In the genomic region with DNA sequence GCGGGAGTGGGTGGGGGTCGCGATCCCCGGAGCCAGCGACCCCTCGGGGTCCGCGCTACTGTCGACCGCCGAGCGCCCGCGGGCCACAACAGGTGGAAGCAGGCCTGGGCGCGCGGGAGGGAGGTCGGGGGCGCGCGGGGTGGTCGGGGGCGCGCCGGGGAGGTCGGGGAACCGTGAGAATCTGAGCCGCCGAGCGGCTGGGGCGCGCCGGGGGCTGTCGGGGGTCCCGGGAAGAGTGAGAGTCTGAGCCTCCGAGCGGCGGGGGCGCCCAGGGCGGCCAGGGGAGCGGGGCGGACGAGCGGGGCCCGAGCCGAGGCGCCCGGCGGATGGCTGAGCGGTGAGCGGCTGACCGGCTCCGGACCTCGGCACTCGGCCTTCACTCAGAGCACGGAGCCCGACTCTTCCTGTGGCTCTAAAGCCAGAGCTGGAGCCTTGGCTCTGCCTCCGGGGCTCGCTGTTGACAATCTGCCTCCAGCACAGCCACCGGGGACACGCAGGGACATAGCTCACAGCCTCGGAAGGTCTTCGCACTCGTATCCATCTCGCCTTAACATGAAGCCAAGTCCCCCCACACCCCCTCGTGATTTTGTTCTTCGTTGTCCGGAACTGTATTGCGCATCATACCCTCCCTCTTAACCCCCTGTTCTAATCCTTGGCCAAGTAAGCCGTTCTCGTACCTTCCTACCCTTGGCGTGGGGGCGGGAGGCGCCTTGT, we compare ENCODE assay signal across 7 mouse cellular contexts. TPM values are rescaled to one million over a fixed set of nuclear protein-coding genes. Genes with fewer than 3 reads are reported as not detected.
DNase-seq lines count a peak whose midpoint lies in the region; ATAC-seq lines count a peak whose summit lies in the region.

No protein-coding gene starts in this region.

- H3K9ac ChIP-seq in hindbrain, embryonic 15.5 days: peak overlapping the region; percentile 52

- no peaks in the 10 kb centered on the region for H3K36me3 ChIP-seq in hindbrain, embryonic 15.5 days
- H3K36me3 ChIP-seq in megakaryocyte, embryonic 14.5 days (replicated peaks; ENCODE audit: low read length): no peaks in the 10 kb centered on the region

- WGBS in hindbrain, embryonic 15.5 days: 2% methylated on average over 51 of the region's 74 CpGs

- intact Hi-C loops in left cerebral cortex, postnatal 10 days (cut with DNase I): no loop called here

- H3K4me1 ChIP-seq in hindbrain, embryonic 15.5 days (replicated peaks): peaks cover 22% of the 10 kb centered on the region
- peaks cover 38% of the 10 kb centered on the region for H3K4me1 ChIP-seq in megakaryocyte, embryonic 14.5 days

- H3K27me3 ChIP-seq in hindbrain, embryonic 15.5 days: peaks cover 31% of the 10 kb centered on the region
- peaks cover 4% of the 10 kb centered on the region for H3K27me3 ChIP-seq in megakaryocyte, embryonic 14.5 days (replicated peaks)

- peak overlapping the region; percentile 27; the same call in 1 of the 2 replicates for H3K27ac ChIP-seq in hindbrain, embryonic 15.5 days (replicated peaks)

- peak overlapping the region; percentile 74 for H3K4me3 ChIP-seq in hindbrain, embryonic 15.5 days
- peak overlapping the region; percentile 99 for H3K4me3 ChIP-seq in megakaryocyte, embryonic 14.5 days (replicated peaks)

- no peaks in the 10 kb centered on the region for H3K9me3 ChIP-seq in hindbrain, embryonic 15.5 days
- no peaks in the 10 kb centered on the region for H3K9me3 ChIP-seq in megakaryocyte, embryonic 14.5 days

- peak overlapping the region; percentile 97 for H3K4me2 ChIP-seq in hindbrain, embryonic 15.5 days

- ATAC-seq in hindbrain, embryonic 15.5 days (ENCODE audit: low FRiP score, low read depth): peak; percentile 79

- DNase-seq in adrenal gland, postnatal 10 days: peak; percentile 68
- DNase-seq in cerebellum, postnatal 36 days: peak; percentile 69 to 71
- peak; percentile 34 for DNase-seq in gastrocnemius, adult 18-20 months (ENCODE audit: low spot score)
- DNase-seq in left cerebral cortex, postnatal 10 days (ENCODE audit: extremely low spot score in 1 of 2, low spot score in 2 of 2): peak; percentile 49 to 65
- peak; percentile 79 to 85 for DNase-seq in right cerebral cortex, adult 2 months (ENCODE audit: low spot score in 2 of 2)

RNA-seq across cellular contexts. Expression of a gene that starts 1.0 kb away (rescaled TPM):
- total RNA-seq in adrenal gland, postnatal 10 days (2021): 10 to 100 TPM; 15.9 to 18.7 TPM
- 1 to 10 TPM; 5.0 to 6.7 TPM for total RNA-seq in gastrocnemius, adult 18-20 months (2021)
- 10.3 and 10.7 TPM in 2 replicates for polyA plus RNA-seq in hindbrain, embryonic 15.5 days (2015; fragmentation: Nextera tagmentation; extraction: Ambion mirVana)
- total RNA-seq in left cerebral cortex, postnatal 10 days (2021): 10 to 100 TPM; 47.0 to 52.5 TPM
- 5.3 and 6.5 TPM in 2 replicates for polyA plus RNA-seq in megakaryocyte, embryonic 14.5 days (2012; ENCODE audit: insufficient read depth, low replicate concordance)

Comparison
In these comparisons a context has a peak if more than half of its experiments do, and no peak if none do; other contexts are left out.
1. Peak in every context shown above with its lines: DNase-seq, ATAC-seq, H3K4me3 ChIP-seq and H3K27ac ChIP-seq.